Mouse (Mus musculus) heart, embryonic 14.5 days (tissue): Measurements from ENCODE around the gene Acot7. TPM values are rescaled to one million over a fixed set of nuclear protein-coding genes. Genes with fewer than 3 reads are reported as not detected.

Experiments used
- ATAC-seq: fragments of 200-750 bp; cut with Nextera tagmentation; 2 replicates; pipeline ENCODE4 v1.8.0; 2017; ENCODE audit warnings: low read depth, moderate TSS enrichment; ENCODE audit not compliant: insufficient number of reproducible peaks, insufficient read depth, low FRiP score
- H3K27ac ChIP-seq, 2 experiments: fragments of 200-500 bp in 1 of 2; fragments of 300-500 bp in 1 of 2; sonication (generic) in 1 of 2; replicated peaks in 1 of 2; 2 replicates each; pipeline ENCODE4 v1.5.1; 2012 to 2014; ENCODE audit warnings: low read depth in 2 of 2, low read length in 2 of 2, control low read depth in 1 of 2, mild to moderate bottlenecking in 1 of 2, mixed read lengths in 1 of 2; ENCODE audit not compliant: control insufficient read depth in 1 of 2, insufficient read depth in 1 of 2
- H3K27me3 ChIP-seq: fragments of 300-500 bp; sonication (generic); 2 replicates; pipeline ENCODE4 v1.6.1; 2014; ENCODE audit warnings: mild to moderate bottlenecking, low read length, control low read depth; ENCODE audit not compliant: control insufficient read depth, insufficient read depth
- H3K36me3 ChIP-seq: fragments of 300-500 bp; sonication (generic); 2 replicates; pipeline ENCODE4 v1.6.1; 2014; ENCODE audit warnings: mild to moderate bottlenecking, control low read depth, low read length, mixed read lengths; ENCODE audit not compliant: control insufficient read depth, insufficient read depth
- H3K4me1 ChIP-seq, 2 experiments: fragments of 200-500 bp in 1 of 2; fragments of 300-500 bp in 1 of 2; sonication (generic) in 1 of 2; 2 replicates each; pipeline ENCODE4 v1.6.1; 2012 to 2014; ENCODE audit warnings: low read length in 2 of 2, control low read depth in 1 of 2, mixed read lengths in 1 of 2; ENCODE audit not compliant: control insufficient read depth in 2 of 2, insufficient read depth in 2 of 2
- H3K4me2 ChIP-seq: fragments of 300-500 bp; sonication (generic); 2 replicates; pipeline ENCODE4 v1.6.1; 2014; ENCODE audit warnings: mild to moderate bottlenecking, low read length
- H3K4me3 ChIP-seq, 2 experiments: fragments of 200-500 bp in 1 of 2; fragments of 300-500 bp in 1 of 2; sonication (generic) in 1 of 2; 2 replicates each; pipeline ENCODE4 v1.5.1; 2012 to 2014; ENCODE audit warnings: low read length in 2 of 2, mild to moderate bottlenecking in 2 of 2, control low read depth in 1 of 2, low read depth in 1 of 2, moderate library complexity in 1 of 2; ENCODE audit not compliant: control insufficient read depth in 1 of 2, insufficient read depth in 1 of 2
- H3K9ac ChIP-seq: fragments of 300-500 bp; sonication (generic); 2 replicates; pipeline ENCODE4 v1.6.1; 2014; ENCODE audit warnings: mild to moderate bottlenecking, low read length
- H3K9me3 ChIP-seq: fragments of 300-500 bp; sonication (generic); 2 replicates; pipeline ENCODE4 v1.6.1; 2016; ENCODE audit warnings: low read length, control low read depth; ENCODE audit not compliant: control insufficient read depth
- WGBS: fragments of 180-500 bp; shearing (Covaris S2); extraction: QIAGEN DNeasy Blood & Tissue Kit; methylation state at CpG from one replicate; pipeline ENCODE4 v1.1.7; 2014; 5-methylcytosine and 5-hydroxymethylcytosine counted together
- polyA plus RNA-seq: library from polyadenylated mRNA; unstranded; fragments of >200 nt; fragmentation: Nextera tagmentation; extraction: Ambion mirVana; gene quantifications from 2 replicates; pipeline ENCODE4 v1.2.1, GENCODE M21; 2014

Acot7 gene
- polyA plus RNA-seq, 1 experiment from 2014 or later: 72.9 TPM

- Histone ChIP-seq H3K9ac (peak overlapping the region; percentile 49; the same call in 1 of the 2 replicates), H3K27ac (peak overlapping the region in 1 of 2 experiments; percentile 92; a peak in 1 of 4 replicates), H3K9me3 (no peaks in the 10 kb centered on the region), H3K27me3 (no peaks in the 10 kb centered on the region), H3K4me1 (peaks cover 39 to 70% of the 10 kb centered on the region in 2 experiments), H3K4me2 (no peak overlapping the region), H3K4me3 (no peak overlapping the region), H3K36me3 (peaks cover 13% of the 10 kb centered on the region; the same call in 1 of the 2 replicates)
- WGBS: 88% methylated on average over 11 of the region's 11 CpGs
- no peak for ATAC-seq
Measured at GRCm38 (mm10) chr4:152271334-152271733, 93.4 kb downstream of the Acot7 start.

DNA sequence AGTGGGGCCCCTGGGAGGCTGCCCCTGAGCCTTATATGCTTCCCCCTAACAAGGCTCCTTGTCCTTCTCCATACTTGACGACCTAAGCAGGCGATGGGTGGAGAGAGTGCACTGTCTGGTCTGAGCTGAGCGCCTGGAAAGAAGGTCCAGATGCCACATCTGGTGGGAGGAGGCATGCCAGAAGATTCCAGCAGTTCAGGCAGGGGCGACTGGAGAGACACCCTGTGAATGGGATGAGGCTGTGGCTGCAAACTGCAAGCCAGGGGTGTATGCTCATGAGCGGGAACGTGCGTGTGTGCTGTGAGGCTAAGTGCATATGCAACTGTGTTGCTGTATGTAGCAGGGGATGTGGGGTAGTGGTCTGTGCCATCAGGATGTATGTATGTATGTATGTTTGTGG, 94.1 kb downstream of the Acot7 start:
- ATAC-seq: no peak

GRCm38 (mm10) chr4:152272449-152273049, 94.6 kb downstream of the Acot7 start:
- peaks cover 13% of the 10 kb centered on the region; the same call in 1 of the 2 replicates for H3K36me3 ChIP-seq
- H3K27ac ChIP-seq: peak overlapping the region; percentile 63 to 92
- no peaks in the 10 kb centered on the region for H3K27me3 ChIP-seq
- peaks cover 39 to 69% of the 10 kb centered on the region in 2 experiments for H3K4me1 ChIP-seq
- H3K9me3 ChIP-seq: no peaks in the 10 kb centered on the region
- H3K4me2 ChIP-seq: no peak overlapping the region
- H3K9ac ChIP-seq: peak overlapping the region; percentile 49
- no peak for ATAC-seq
- 25% methylated on average over 9 of the region's 9 CpGs for WGBS
- H3K4me3 ChIP-seq: no peak overlapping the region

More for the DNA sequence above, 94.1 kb downstream of the Acot7 start:
- Histone ChIP-seq H3K27ac (peak overlapping the region in 1 of 2 experiments; percentile 92; a peak in 2 of 4 replicates), H3K27me3 (no peaks in the 10 kb centered on the region), H3K9ac (peak overlapping the region; percentile 49), H3K4me3 (no peak overlapping the region), H3K4me1 (peaks cover 39 to 72% of the 10 kb centered on the region in 2 experiments), H3K9me3 (no peaks in the 10 kb centered on the region), H3K4me2 (no peak overlapping the region), H3K36me3 (peaks cover 13% of the 10 kb centered on the region; the same call in 1 of the 2 replicates)
- 74% methylated on average over 7 of the region's 7 CpGs for WGBS

- Histone ChIP-seq H3K36me3 (peaks cover 10% of the 10 kb centered on the region; the same call in 1 of the 2 replicates), H3K4me2 (peak overlapping the region; percentile 90), H3K4me1 (peaks cover 36 to 63% of the 10 kb centered on the region in 2 experiments), H3K27ac (peak overlapping the region; percentile 63 to 92), H3K9me3 (no peaks in the 10 kb centered on the region), H3K9ac (peak overlapping the region; percentile 90; the same call in 1 of the 2 replicates), H3K4me3 (no peak overlapping the region), H3K27me3 (no peaks in the 10 kb centered on the region)
- no peak for ATAC-seq
- WGBS: 25% methylated on average over 3 of the region's 3 CpGs
Measured at GRCm38 (mm10) chr4:152273191-152273590, 95.3 kb downstream of the Acot7 start.

DNA sequence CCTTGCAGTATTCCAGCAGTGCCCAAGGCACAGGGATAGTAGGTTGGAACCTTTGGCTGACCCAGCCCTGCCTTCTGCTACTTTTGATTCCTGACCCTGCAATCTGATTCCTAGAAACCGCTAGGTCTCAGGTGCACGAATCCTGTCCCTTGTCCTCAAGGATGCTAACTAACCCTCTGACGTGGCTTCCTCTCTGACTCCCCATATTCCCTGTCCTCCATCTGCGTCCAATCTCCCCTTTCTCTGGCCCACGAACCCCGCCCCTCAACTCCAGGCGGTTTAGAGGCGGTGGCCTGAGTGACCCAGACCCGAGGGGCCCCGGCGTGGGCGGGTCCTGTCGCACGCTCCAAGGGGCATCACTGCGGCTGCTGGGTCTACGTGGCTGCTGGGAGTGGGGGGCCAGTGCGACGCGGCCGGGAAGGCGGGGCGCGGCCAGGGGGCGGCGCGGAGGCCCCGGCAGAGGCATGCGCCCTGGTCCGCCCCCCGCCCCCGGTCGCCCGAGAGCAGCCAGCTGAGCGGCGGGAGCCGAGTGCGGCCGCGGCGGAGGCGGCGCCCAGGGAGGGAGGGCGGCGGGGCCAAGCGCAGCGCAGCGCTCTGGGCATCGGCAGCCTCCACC, 95.8 kb downstream of the Acot7 start, which contains the start of gene Gpr153:
TSS of gene Gpr153 (plus strand) at position 612 of the 616 bp plus-strand sequence.
- H3K4me1 ChIP-seq: peaks cover 36 to 61% of the 10 kb centered on the region in 2 experiments
- 1% methylated on average over 37 of the region's 48 CpGs for WGBS

GRCm38 (mm10) chr4:152274681-152275131, 96.8 kb downstream of the Acot7 start:
- ATAC-seq: no peak
- Histone ChIP-seq H3K27ac (peak overlapping the region; percentile 24 to 92; a peak in 3 of 4 replicates), H3K27me3 (0 out of 2 replicates have a peak, but pooled peaks cover 2% of the 10 kb centered on the region), H3K36me3 (peaks cover 9% of the 10 kb centered on the region), H3K9me3 (no peaks in the 10 kb centered on the region), H3K4me2 (peak overlapping the region; percentile 90), H3K9ac (peak overlapping the region; percentile 90), H3K4me1 (peaks cover 36 to 60% of the 10 kb centered on the region in 2 experiments), H3K4me3 (peak overlapping the region; percentile 50 to 75)
- under 1% methylated on average over 20 of the region's 20 CpGs for WGBS

More for the DNA sequence above, 95.8 kb downstream of the Acot7 start, which contains the start of gene Gpr153:
- peak within 1 kb of the TSS; percentile 50 to 75 for H3K4me3 ChIP-seq
- peak; percentile 65 for ATAC-seq
- peaks cover 10% of the 10 kb centered on the region; the same call in 1 of the 2 replicates for H3K36me3 ChIP-seq
- no peaks in the 10 kb centered on the region for H3K9me3 ChIP-seq
- peak within 1 kb of the TSS; percentile 63 to 92 for H3K27ac ChIP-seq
- peak within 1 kb of the TSS; percentile 90 for H3K4me2 ChIP-seq
- peak within 1 kb of the TSS; percentile 90 for H3K9ac ChIP-seq
- H3K27me3 ChIP-seq: no peaks in the 10 kb centered on the region

- Histone ChIP-seq H3K9me3 (no peaks in the 10 kb centered on the region), H3K36me3 (peaks cover 21% of the 10 kb centered on the region), H3K4me2 (no peak overlapping the region), H3K27me3 (peaks cover 21% of the 10 kb centered on the region), H3K9ac (no peak overlapping the region), H3K4me3 (no peak overlapping the region), H3K27ac (no peak overlapping the region), H3K4me1 (peaks cover 23 to 40% of the 10 kb centered on the region in 2 experiments)
- 44% methylated on average over 10 of the region's 10 CpGs for WGBS
- ATAC-seq: no peak
Measured at GRCm38 (mm10) chr4:152276389-152277347, 98.7 kb downstream of the Acot7 start.
